Mouse (Mus musculus): ENCODE results near the gene Rab30. TPM values are rescaled to one million over a fixed set of nuclear protein-coding genes. Genes with fewer than 3 reads are reported as not detected.
"Not testable (repeated sequence)": the region's sequence is repeated elsewhere in the genome, so short reads cannot be mapped to it uniquely, and the experiment has no call there.

The Rab30 gene
- polyA plus RNA-seq, 1 experiment from 2014 or later, result 8.3 TPM

DNA sequence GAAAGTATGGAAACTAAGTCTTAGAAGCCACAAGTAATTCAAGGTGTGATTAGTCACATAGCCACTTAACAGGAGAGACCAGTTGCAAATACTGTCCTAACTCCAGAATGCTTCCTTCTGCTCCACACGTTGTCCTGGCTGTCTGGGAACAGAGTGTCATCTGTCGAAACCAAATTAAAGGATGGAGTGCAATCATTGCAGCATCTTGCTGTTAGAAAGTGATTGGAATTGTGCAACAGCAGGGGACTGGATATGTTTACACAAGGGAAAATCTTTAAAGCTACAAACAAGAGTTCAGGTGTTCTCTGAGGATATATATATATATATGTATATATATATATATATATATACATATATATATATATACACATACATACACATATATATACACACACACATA lies 9.0 kb downstream of the Rab30 start:
- no peaks in the 10 kb centered on the region for H3K4me1 ChIP-seq (replicated peaks)
- H3K27me3 ChIP-seq, result no peaks in the 10 kb centered on the region
- H3K27ac ChIP-seq, result no peak overlapping the region
- ATAC-seq (replicated peaks; ENCODE audit: insufficient number of reproducible peaks, insufficient read depth, low FRiP score, low read depth), result no peak
- no peak overlapping the region for H3K4me3 ChIP-seq
- no peaks in the 10 kb centered on the region for H3K36me3 ChIP-seq
- WGBS, result 61% methylated on average over 2 of the region's 2 CpGs
- no peak overlapping the region for H3K4me2 ChIP-seq
- no peak overlapping the region for H3K9ac ChIP-seq
- no peaks in the 10 kb centered on the region for H3K9me3 ChIP-seq (replicated peaks)

DNA sequence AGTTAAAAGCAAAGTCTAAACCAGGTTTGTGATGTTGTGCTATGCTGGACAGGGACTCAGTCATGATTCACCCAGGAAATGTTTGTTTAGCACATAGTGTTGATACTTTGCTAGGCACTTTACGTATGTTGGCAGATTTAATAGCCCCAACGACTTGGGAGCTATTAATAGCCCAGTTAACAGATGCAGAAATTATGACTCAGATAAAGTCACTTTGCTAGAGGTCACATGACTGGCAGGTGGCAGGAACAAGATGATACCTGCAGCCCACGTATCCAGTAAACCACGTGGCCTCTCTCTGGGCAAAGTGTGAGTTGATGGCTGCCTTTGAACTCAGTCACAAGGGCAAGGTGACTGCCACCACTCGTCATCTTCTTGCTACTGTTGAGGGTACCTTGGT lies 16.7 kb downstream of the Rab30 start:
- no peaks in the 10 kb centered on the region for H3K9me3 ChIP-seq (replicated peaks)
- no peak overlapping the region for H3K4me2 ChIP-seq
- H3K4me1 ChIP-seq (replicated peaks), result 0 out of 2 replicates have a peak, but pooled peaks cover 3% of the 10 kb centered on the region
- H3K36me3 ChIP-seq, result no peaks in the 10 kb centered on the region
- H3K27ac ChIP-seq, result no peak overlapping the region
- no peak overlapping the region for H3K9ac ChIP-seq
- WGBS, result 59% methylated on average over 5 of the region's 5 CpGs
- H3K4me3 ChIP-seq, result no peak overlapping the region
- no peak for ATAC-seq (replicated peaks; ENCODE audit: insufficient number of reproducible peaks, insufficient read depth, low FRiP score, low read depth)
- H3K27me3 ChIP-seq, result no peaks in the 10 kb centered on the region

GRCm38 (mm10) chr7:92760651-92761050 lies 19.2 kb downstream of the Rab30 start:
- no peaks in the 10 kb centered on the region for H3K27me3 ChIP-seq
- H3K36me3 ChIP-seq, result no peaks in the 10 kb centered on the region
- ATAC-seq (replicated peaks; ENCODE audit: insufficient number of reproducible peaks, insufficient read depth, low FRiP score, low read depth), result no peak
- H3K9me3 ChIP-seq (replicated peaks), result no peaks in the 10 kb centered on the region
- 81% methylated on average over 6 of the region's 6 CpGs for WGBS
- H3K9ac ChIP-seq, result no peak overlapping the region
- H3K27ac ChIP-seq, result no peak overlapping the region
- 0 out of 2 replicates have a peak, but pooled peaks cover 6% of the 10 kb centered on the region for H3K4me1 ChIP-seq (replicated peaks)
- no peak overlapping the region for H3K4me2 ChIP-seq
- no peak overlapping the region for H3K4me3 ChIP-seq

- H3K4me3 ChIP-seq, result no peak overlapping the region
- no peak overlapping the region for H3K9ac ChIP-seq
- no peaks in the 10 kb centered on the region for H3K27me3 ChIP-seq
- 79% methylated on average over 9 of the region's 9 CpGs for WGBS
- no peaks in the 10 kb centered on the region for H3K36me3 ChIP-seq
- no peak overlapping the region for H3K27ac ChIP-seq
- no peak for ATAC-seq (replicated peaks; ENCODE audit: insufficient number of reproducible peaks, insufficient read depth, low FRiP score, low read depth)
- H3K9me3 ChIP-seq (replicated peaks), result no peaks in the 10 kb centered on the region
- H3K4me2 ChIP-seq, result no peak overlapping the region
- 0 out of 2 replicates have a peak, but pooled peaks cover 10% of the 10 kb centered on the region for H3K4me1 ChIP-seq (replicated peaks)
Measured at GRCm38 (mm10) chr7:92761161-92761560, 19.8 kb downstream of the Rab30 start.

GRCm38 (mm10) chr7:92765426-92765825 lies 24.0 kb downstream of the Rab30 start:
- Histone ChIP-seq H3K4me1 (replicated peaks) (peaks cover 10% of the 10 kb centered on the region), H3K4me3 (no peak overlapping the region), H3K9ac (no peak overlapping the region), H3K27ac (no peak overlapping the region), H3K27me3 (no peaks in the 10 kb centered on the region), H3K4me2 (no peak overlapping the region), H3K36me3 (no peaks in the 10 kb centered on the region), H3K9me3 (replicated peaks) (no peaks in the 10 kb centered on the region)
- no peak for ATAC-seq (replicated peaks; ENCODE audit: insufficient number of reproducible peaks, insufficient read depth, low FRiP score, low read depth)
- 59% methylated on average over 9 of the region's 9 CpGs for WGBS

DNA sequence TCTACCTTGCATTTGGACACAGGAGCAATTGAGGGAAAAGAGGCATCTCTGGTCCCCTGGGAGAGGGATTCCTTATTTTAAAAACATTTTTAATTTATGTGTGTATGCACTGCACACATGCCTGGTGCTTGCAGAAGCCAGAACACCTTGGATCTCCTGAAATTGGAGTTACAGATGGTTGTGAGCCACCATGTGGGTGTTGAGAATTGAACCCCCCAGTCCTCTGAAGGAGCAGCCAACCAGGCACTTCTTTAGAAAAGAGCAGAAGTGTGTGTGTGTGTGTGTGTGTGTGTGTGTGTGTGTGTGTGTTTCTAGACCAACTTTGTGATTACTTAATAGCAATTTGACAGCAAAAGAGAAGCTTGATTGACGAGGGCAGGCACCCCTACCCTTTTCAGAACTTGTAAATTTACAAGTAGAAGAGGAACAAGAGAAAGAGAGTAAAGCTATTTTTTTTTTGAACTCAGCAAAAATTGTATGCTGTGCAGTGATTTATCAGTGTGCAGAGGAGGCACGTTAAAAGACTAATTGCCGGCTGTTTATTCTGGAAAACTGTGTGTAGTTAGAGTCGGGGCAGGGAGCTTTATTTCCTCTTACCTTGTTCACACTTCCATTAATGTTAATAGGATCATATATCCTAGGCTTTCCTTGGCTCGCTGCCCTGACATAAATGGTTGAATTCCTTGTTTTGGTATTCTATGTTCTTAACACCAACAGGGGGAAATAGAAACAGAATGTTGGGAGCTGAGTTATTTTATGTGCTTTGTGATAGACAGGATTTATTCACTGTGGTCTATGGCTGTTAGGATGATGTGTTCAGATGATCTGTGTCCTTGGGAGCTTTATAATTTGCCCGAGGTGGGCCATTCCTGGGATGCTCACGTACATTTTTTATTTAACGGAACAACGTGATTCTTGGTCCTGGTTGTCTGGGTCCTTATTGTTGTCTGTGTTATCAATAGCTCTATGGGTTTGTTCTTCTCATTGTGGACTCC lies 25.0 kb downstream of the Rab30 start:
- 69% methylated on average over 9 of the region's 9 CpGs for WGBS
- Histone ChIP-seq H3K9me3 (replicated peaks) (no peaks in the 10 kb centered on the region), H3K27me3 (no peaks in the 10 kb centered on the region), H3K36me3 (no peaks in the 10 kb centered on the region), H3K4me2 (no peak overlapping the region), H3K4me1 (replicated peaks) (peaks cover 10% of the 10 kb centered on the region), H3K9ac (no peak overlapping the region), H3K27ac (no peak overlapping the region), H3K4me3 (no peak overlapping the region)
- no peak for ATAC-seq (replicated peaks; ENCODE audit: insufficient number of reproducible peaks, insufficient read depth, low FRiP score, low read depth)

- H3K4me1 ChIP-seq (replicated peaks); ATAC-seq (replicated peaks; ENCODE audit: insufficient number of reproducible peaks, insufficient read depth, low FRiP score, low read depth); H3K9ac ChIP-seq; H3K9me3 ChIP-seq (replicated peaks); H3K27me3 ChIP-seq; H3K36me3 ChIP-seq; H3K4me2 ChIP-seq; H3K27ac ChIP-seq; H3K4me3 ChIP-seq: not testable (repeated sequence)
- WGBS, result 89% methylated on average over 12 of the region's 12 CpGs
Measured at GRCm38 (mm10) chr7:92768116-92768515, 26.7 kb downstream of the Rab30 start.

GRCm38 (mm10) chr7:92768859-92769258 lies 27.5 kb downstream of the Rab30 start:
- Histone ChIP-seq H3K4me3 (no peak overlapping the region), H3K27me3 (no peaks in the 10 kb centered on the region), H3K36me3 (no peaks in the 10 kb centered on the region), H3K4me1 (replicated peaks) (peaks cover 10% of the 10 kb centered on the region), H3K9ac (no peak overlapping the region), H3K9me3 (replicated peaks) (no peaks in the 10 kb centered on the region), H3K27ac (no peak overlapping the region), H3K4me2 (no peak overlapping the region)
- WGBS, result 49% methylated on average over 7 of the region's 7 CpGs
- no peak for ATAC-seq (replicated peaks; ENCODE audit: insufficient number of reproducible peaks, insufficient read depth, low FRiP score, low read depth)

DNA sequence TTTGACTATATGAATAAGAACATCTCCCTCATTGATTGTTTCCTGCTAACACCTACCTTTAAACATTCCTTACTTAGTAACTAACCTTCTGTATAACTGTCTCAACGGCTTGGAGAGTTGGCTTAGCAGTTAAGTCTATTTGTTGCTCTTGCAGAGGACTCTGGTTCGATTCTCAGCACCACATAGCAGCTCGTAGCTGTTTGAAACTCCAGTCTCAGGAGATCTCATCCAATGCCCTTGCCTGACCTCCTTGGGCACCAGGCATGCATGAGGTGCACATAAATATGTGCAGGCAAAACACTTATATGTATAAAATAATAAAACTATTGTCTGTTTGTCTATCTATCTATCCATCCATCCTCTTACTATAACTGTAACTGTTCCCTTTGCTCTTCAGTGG lies 31.6 kb downstream of the Rab30 start:
- Histone ChIP-seq H3K9ac (no peak overlapping the region), H3K4me2 (no peak overlapping the region)
- no peak for ATAC-seq (replicated peaks; ENCODE audit: insufficient number of reproducible peaks, insufficient read depth, low FRiP score, low read depth)

GRCm38 (mm10) chr7:92773596-92773995 lies 32.2 kb downstream of the Rab30 start:
- Histone ChIP-seq H3K9ac (no peak overlapping the region), H3K4me2 (no peak overlapping the region), H3K4me1 (replicated peaks) (peaks cover 13% of the 10 kb centered on the region), H3K27ac (no peak overlapping the region), H3K36me3 (no peaks in the 10 kb centered on the region), H3K27me3 (no peaks in the 10 kb centered on the region), H3K9me3 (replicated peaks) (no peaks in the 10 kb centered on the region), H3K4me3 (no peak overlapping the region)
- ATAC-seq (replicated peaks; ENCODE audit: insufficient number of reproducible peaks, insufficient read depth, low FRiP score, low read depth), result no peak
- WGBS, result 84% methylated on average over 3 of the region's 3 CpGs

More for the DNA sequence above, 31.6 kb downstream of the Rab30 start:
- Histone ChIP-seq H3K4me1 (replicated peaks) (peaks cover 14% of the 10 kb centered on the region), H3K9me3 (replicated peaks) (no peaks in the 10 kb centered on the region), H3K27me3 (no peaks in the 10 kb centered on the region), H3K27ac (no peak overlapping the region), H3K36me3 (no peaks in the 10 kb centered on the region), H3K4me3 (no peak overlapping the region)
- 86% methylated on average over 3 of the region's 3 CpGs for WGBS

GRCm38 (mm10) chr7:92774741-92775140 lies 33.3 kb downstream of the Rab30 start:
- Histone ChIP-seq H3K27me3 (no peaks in the 10 kb centered on the region), H3K9me3 (replicated peaks) (no peaks in the 10 kb centered on the region), H3K36me3 (no peaks in the 10 kb centered on the region), H3K4me2 (no peak overlapping the region), H3K4me3 (no peak overlapping the region), H3K9ac (no peak overlapping the region), H3K4me1 (replicated peaks) (peaks cover 11% of the 10 kb centered on the region; the same call in 1 of the 2 replicates), H3K27ac (no peak overlapping the region)
- no peak for ATAC-seq (replicated peaks; ENCODE audit: insufficient number of reproducible peaks, insufficient read depth, low FRiP score, low read depth)
- WGBS, result 79% methylated on average over 5 of the region's 5 CpGs

DNA sequence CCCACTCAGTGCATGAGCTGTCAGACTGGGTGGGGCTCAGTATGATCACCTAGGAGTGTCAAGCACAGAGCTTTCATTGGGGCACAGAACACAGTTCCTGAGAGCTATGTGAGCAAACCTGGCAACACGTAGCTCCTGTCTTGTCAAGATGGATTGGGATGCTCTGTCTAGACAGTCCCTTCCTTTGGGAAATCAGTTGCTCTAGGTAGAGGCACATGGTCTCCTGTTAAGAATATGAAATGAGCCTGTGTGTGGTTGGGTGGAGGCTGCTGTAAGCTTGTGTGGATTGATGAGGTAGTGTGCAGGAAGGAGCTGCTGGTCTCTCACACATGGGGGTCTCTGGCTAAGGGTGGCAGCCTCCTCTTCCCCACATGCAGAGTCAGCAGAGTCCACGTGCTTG lies 34.3 kb downstream of the Rab30 start:
- peaks cover 11% of the 10 kb centered on the region; the same call in 1 of the 2 replicates for H3K4me1 ChIP-seq (replicated peaks)
- H3K27me3 ChIP-seq, result no peaks in the 10 kb centered on the region
- ATAC-seq (replicated peaks; ENCODE audit: insufficient number of reproducible peaks, insufficient read depth, low FRiP score, low read depth), result no peak
- no peak overlapping the region for H3K27ac ChIP-seq
- H3K36me3 ChIP-seq, result no peaks in the 10 kb centered on the region
- no peak overlapping the region for H3K4me2 ChIP-seq
- no peak overlapping the region for H3K9ac ChIP-seq
- 45% methylated on average over 2 of the region's 2 CpGs for WGBS
- no peak overlapping the region for H3K4me3 ChIP-seq
- no peaks in the 10 kb centered on the region for H3K9me3 ChIP-seq (replicated peaks)
